ENCODE assay signal across 23 mouse cellular contexts in genomic region chr9:90547931-90548330, GRCm38 (mm10).
DNase-seq lines count a peak whose midpoint lies in the region; ATAC-seq and TF ChIP-seq lines count a peak whose summit lies in the region.
"Had no signal": no experiment of that assay in that cellular context is flagged by ENCODE, and none has a peak within 500 bp of the region (broad histone marks: within the 10 kb centered on the region; RNA-seq: fewer than 3 reads in every experiment).

No protein-coding gene starts in this region.

- peak overlapping the region; percentile 75 for H3K27ac ChIP-seq in gastrocnemius, adult 2 months
- no peak overlapping the region for H3K27ac ChIP-seq in lung, postnatal 0 days (ENCODE audit: low read length)
- H3K27ac ChIP-seq in brown adipose tissue, adult 24 weeks (replicated peaks; ENCODE audit: low read depth, low read length) = peak overlapping the region; percentile 41; the same call in 1 of the 2 replicates
- H3K27ac ChIP-seq: forebrain, embryonic 10.5 days; forebrain, embryonic 13.5 days; heart, embryonic 10.5 days; heart, embryonic 13.5 days; hindbrain, embryonic 12.5 days; hindbrain, embryonic 15.5 days; intestine, embryonic 15.5 days had no signal

- no peak for TF ChIP-seq CTCF in gastrocnemius, adult 2 months (IDR thresholded peaks at IDR 0.05)
- TF ChIP-seq CTCF in lung, postnatal 0 days (IDR thresholded peaks at IDR 0.05) = no peak

- no peak overlapping the region for H3K9ac ChIP-seq in lung, postnatal 0 days (replicated peaks; ENCODE audit: low read depth)
- H3K9ac ChIP-seq: forebrain, embryonic 13.5 days; heart, embryonic 13.5 days; hindbrain, embryonic 12.5 days; hindbrain, embryonic 15.5 days; intestine, embryonic 15.5 days had no signal

- intact Hi-C loops in gastrocnemius, adult 2 months (cut with DNase I) = no loop called here
- intact Hi-C loops in heart, postnatal 14 days (cut with DNase I) = no loop called here

- ATAC-seq in lung, postnatal 0 days = no peak
- ATAC-seq: activated CD4-positive, CD25-positive, alpha-beta regulatory T cell, adult 4 months; forebrain, embryonic 13.5 days; forebrain, embryonic 16.5 days; intestine, embryonic 15.5 days had no signal

- no peak overlapping the region for H3K4me3 ChIP-seq in gastrocnemius, adult 2 months
- H3K4me3 ChIP-seq in lung, postnatal 0 days (ENCODE audit: low read depth, low read length) = no peak overlapping the region
- H3K4me3 ChIP-seq in brown adipose tissue, adult 24 weeks (ENCODE audit: insufficient read depth, low read depth, low read length) = no peak overlapping the region
- H3K4me3 ChIP-seq: forebrain, embryonic 10.5 days; forebrain, embryonic 13.5 days; heart, embryonic 10.5 days; heart, embryonic 13.5 days; hindbrain, embryonic 12.5 days; hindbrain, embryonic 15.5 days; intestine, embryonic 15.5 days had no signal

- H3K27me3 ChIP-seq in lung, postnatal 0 days (replicated peaks; ENCODE audit: insufficient read depth, low read length) = no peaks in the 10 kb centered on the region
- H3K27me3 ChIP-seq: forebrain, embryonic 13.5 days; heart, embryonic 13.5 days; hindbrain, embryonic 12.5 days; hindbrain, embryonic 15.5 days; intestine, embryonic 15.5 days had no signal

- no peaks in the 10 kb centered on the region for H3K36me3 ChIP-seq in lung, postnatal 0 days (ENCODE audit: insufficient read depth, low read length)
- H3K36me3 ChIP-seq: forebrain, embryonic 10.5 days; heart, embryonic 10.5 days; heart, embryonic 13.5 days; hindbrain, embryonic 12.5 days; hindbrain, embryonic 15.5 days; intestine, embryonic 15.5 days had no signal

- H3K4me2 ChIP-seq in lung, postnatal 0 days (replicated peaks; ENCODE audit: low read depth, low read length) = no peak overlapping the region
- H3K4me2 ChIP-seq: forebrain, embryonic 13.5 days; heart, embryonic 13.5 days; hindbrain, embryonic 12.5 days; hindbrain, embryonic 15.5 days; intestine, embryonic 15.5 days had no signal

- H3K4me1 ChIP-seq in lung, postnatal 0 days (ENCODE audit: insufficient read depth, low read depth, low read length) = no peaks in the 10 kb centered on the region
- H3K4me1 ChIP-seq in brown adipose tissue, adult 24 weeks (ENCODE audit: control insufficient read depth, insufficient read depth, insufficient read length, low read length) = no peaks in the 10 kb centered on the region
- H3K4me1 ChIP-seq: forebrain, embryonic 10.5 days; forebrain, embryonic 13.5 days; heart, embryonic 10.5 days; heart, embryonic 13.5 days; hindbrain, embryonic 12.5 days; hindbrain, embryonic 15.5 days; intestine, embryonic 15.5 days had no signal

- DNase-seq in gastrocnemius, adult 2 months = no peak
- no peak for DNase-seq in gastrocnemius, adult 18-20 months (ENCODE audit: low spot score)
- peak; percentile 60 for DNase-seq in heart, adult 8-10 months (ENCODE audit: low spot score)
- DNase-seq in heart, postnatal 14 days = no peak
- DNase-seq in lung, postnatal 0 days (ENCODE audit: low spot score) = peak; percentile 66
- no peak for DNase-seq in lung, adult 18-20 months
- no peak for DNase-seq in layer of hippocampus, adult 11-12 months (ENCODE audit: low spot score)
- DNase-seq: adrenal gland, adult 8-10 months; adrenal gland, postnatal 25 days; cerebellum, adult 18-20 months; cerebellum, adult 9-10 months; cerebellum, postnatal 14 days; gastrocnemius, postnatal 25 days had no signal

- TF ChIP-seq EP300 in lung, postnatal 0 days (IDR thresholded peaks at IDR 0.05) = no peak

- no peaks in the 10 kb centered on the region for H3K9me3 ChIP-seq in lung, postnatal 0 days (ENCODE audit: low read length)
- H3K9me3 ChIP-seq: forebrain, embryonic 10.5 days; forebrain, embryonic 13.5 days; heart, embryonic 10.5 days; heart, embryonic 13.5 days; hindbrain, embryonic 12.5 days; hindbrain, embryonic 15.5 days; intestine, embryonic 15.5 days had no signal

- WGBS in lung, postnatal 0 days = 55% methylated on average over 1 of the region's 1 CpGs

Comparison
In these comparisons a context has a peak if more than half of its experiments do, and no peak if none do; other contexts are left out.
1. DNase-seq: peak in heart, adult 8-10 months (single experiment) and lung, postnatal 0 days (single experiment); none in gastrocnemius, adult 2 months (single experiment), gastrocnemius, adult 18-20 months (single experiment), heart, postnatal 14 days (0 of 2), lung, adult 18-20 months (0 of 2) and layer of hippocampus, adult 11-12 months (single experiment).